In genomic region chr3:32617053-32617642, GRCm38 (mm10) we compare ENCODE assay signal across 7 mouse cellular contexts. TPM values are rescaled to one million over a fixed set of nuclear protein-coding genes. Genes with fewer than 3 reads are reported as not detected.
DNase-seq lines count a peak whose midpoint lies in the region; ATAC-seq and TF ChIP-seq lines count a peak whose summit lies in the region.

No protein-coding gene starts in this region.

- H3K9me3 ChIP-seq in lung, embryonic 14.5 days (ENCODE audit: low read depth, low read length) = no peaks in the 10 kb centered on the region
- no peaks in the 10 kb centered on the region for H3K9me3 ChIP-seq in hindbrain, embryonic 14.5 days (ENCODE audit: control insufficient read depth, low read length)
- H3K9me3 ChIP-seq in midbrain, embryonic 15.5 days = no peaks in the 10 kb centered on the region

- no peak for TF ChIP-seq POLR2A in cerebellum, adult 2 months (IDR thresholded peaks at IDR 0.05; ENCODE audit: borderline replicate concordance, insufficient read depth, low read length)

- H3K9ac ChIP-seq in lung, embryonic 14.5 days = peak overlapping the region; percentile 65
- H3K9ac ChIP-seq in hindbrain, embryonic 14.5 days = peak overlapping the region; percentile 69
- H3K9ac ChIP-seq in midbrain, embryonic 15.5 days = peak overlapping the region; percentile 65

- H3K36me3 ChIP-seq in lung, embryonic 14.5 days (ENCODE audit: insufficient read depth) = no peaks in the 10 kb centered on the region
- no peaks in the 10 kb centered on the region for H3K36me3 ChIP-seq in hindbrain, embryonic 14.5 days (replicated peaks; ENCODE audit: control insufficient read depth, insufficient read depth)
- H3K36me3 ChIP-seq in midbrain, embryonic 15.5 days (replicated peaks) = no peaks in the 10 kb centered on the region

- peak overlapping the region; percentile 70; the same call in 1 of the 2 replicates for H3K27ac ChIP-seq in lung, embryonic 14.5 days (ENCODE audit: low read depth)
- H3K27ac ChIP-seq in hindbrain, embryonic 14.5 days = peak overlapping the region; percentile 58
- peak overlapping the region; percentile 77 for H3K27ac ChIP-seq in midbrain, embryonic 15.5 days
- H3K27ac ChIP-seq in cerebellum, adult 2 months (ENCODE audit: insufficient read depth, low read length) = no peak overlapping the region

- peak overlapping the region; percentile 65 for H3K4me2 ChIP-seq in lung, embryonic 14.5 days
- H3K4me2 ChIP-seq in hindbrain, embryonic 14.5 days (replicated peaks) = peak overlapping the region; percentile 56
- H3K4me2 ChIP-seq in midbrain, embryonic 15.5 days = peak overlapping the region; percentile 56

- H3K4me1 ChIP-seq in lung, embryonic 14.5 days (ENCODE audit: insufficient read depth) = no peaks in the 10 kb centered on the region
- peaks cover 3% of the 10 kb centered on the region; the same call in 1 of the 2 replicates for H3K4me1 ChIP-seq in hindbrain, embryonic 14.5 days (replicated peaks; ENCODE audit: control insufficient read depth, insufficient read depth, low read length)
- H3K4me1 ChIP-seq in midbrain, embryonic 15.5 days = peaks cover 10% of the 10 kb centered on the region
- no peaks in the 10 kb centered on the region for H3K4me1 ChIP-seq in cerebellum, adult 2 months (ENCODE audit: control insufficient read depth, insufficient read depth, low read length)

- TF ChIP-seq CTCF in lung, embryonic 14.5 days (IDR thresholded peaks at IDR 0.05; ENCODE audit: low read depth) = no peak
- TF ChIP-seq CTCF in cerebellum, adult 2 months (IDR thresholded peaks at IDR 0.05; ENCODE audit: borderline replicate concordance, insufficient read depth, low read depth, low read length) = no peak

- 11% methylated on average over 16 of the region's 16 CpGs for WGBS in lung, embryonic 14.5 days
- WGBS in hindbrain, embryonic 14.5 days = 18% methylated on average over 16 of the region's 16 CpGs
- WGBS in midbrain, embryonic 15.5 days = 17% methylated on average over 16 of the region's 16 CpGs
- 24% methylated on average over 16 of the region's 16 CpGs for WGBS in cerebellum, adult 2 months

- peak overlapping the region; percentile 68 for H3K4me3 ChIP-seq in lung, embryonic 14.5 days (ENCODE audit: low read depth, low read length)
- H3K4me3 ChIP-seq in hindbrain, embryonic 14.5 days (replicated peaks; ENCODE audit: low read length) = peak overlapping the region; percentile 65
- H3K4me3 ChIP-seq in midbrain, embryonic 15.5 days = peak overlapping the region; percentile 71
- no peak overlapping the region for H3K4me3 ChIP-seq in cerebellum, adult 2 months (replicated peaks; ENCODE audit: insufficient read depth, low read depth, low read length)

- peak; percentile 53 for ATAC-seq in lung, embryonic 14.5 days (ENCODE audit: insufficient read depth)
- peak; percentile 39; the same call in 1 of the 2 replicates for ATAC-seq in hindbrain, embryonic 14.5 days (ENCODE audit: low FRiP score)
- peak; percentile 17; the same call in 1 of the 2 replicates for ATAC-seq in midbrain, embryonic 15.5 days (replicated peaks)

- DNase-seq in lung, embryonic 14.5 days = peak; percentile 58
- DNase-seq in lung, postnatal 10 days = no peak
- DNase-seq in embryo, embryonic 9.5 days (ENCODE audit: extremely low spot score) = peak; percentile 58
- DNase-seq in hindbrain, embryonic 14.5 days (ENCODE audit: low spot score) = peak; percentile 46
- no peak for DNase-seq in cerebellum, adult 2 months
- no peak for DNase-seq in right cerebral cortex, adult 18-20 months

- peaks cover 5% of the 10 kb centered on the region; the same call in 1 of the 2 replicates for H3K27me3 ChIP-seq in lung, embryonic 14.5 days (ENCODE audit: insufficient read depth, low read length)
- H3K27me3 ChIP-seq in hindbrain, embryonic 14.5 days (ENCODE audit: control insufficient read depth, insufficient read depth, low read length) = no peaks in the 10 kb centered on the region
- no peaks in the 10 kb centered on the region for H3K27me3 ChIP-seq in midbrain, embryonic 15.5 days (replicated peaks)
- peaks cover 2% of the 10 kb centered on the region; the same call in 1 of the 2 replicates for H3K27me3 ChIP-seq in cerebellum, adult 2 months (ENCODE audit: control insufficient read depth, insufficient read depth, low read length)

RNA-seq across cellular contexts. Expression of gene Gnb4, which starts 0.8 kb away (rescaled TPM):
- polyA plus RNA-seq in lung, embryonic 14.5 days (2014; fragmentation: Nextera tagmentation; extraction: Ambion mirVana) = 71.0 and 71.4 TPM in 2 replicates
- polyA plus RNA-seq in hindbrain, embryonic 14.5 days (2014; fragmentation: Nextera tagmentation; extraction: Ambion mirVana) = 101 and 108 TPM in 2 replicates
- polyA plus RNA-seq in midbrain, embryonic 15.5 days (2015; fragmentation: Nextera tagmentation; extraction: Ambion mirVana) = 86.4 and 90.4 TPM in 2 replicates
- 34.4 and 38.0 TPM in 2 replicates for polyA plus RNA-seq in cerebellum, adult 2 months (2012; rRNA removed)

Comparison
In these comparisons a context has a peak if more than half of its experiments do, and no peak if none do; other contexts are left out.
1. DNase-seq: peak in lung, embryonic 14.5 days (single experiment), embryo, embryonic 9.5 days (single experiment) and hindbrain, embryonic 14.5 days (single experiment); none in lung, postnatal 10 days (single experiment), cerebellum, adult 2 months (0 of 2) and right cerebral cortex, adult 18-20 months (single experiment).
2. Peak in every context shown above with its lines, with median percentiles within 50 percentile points of each other: ATAC-seq, H3K4me2 ChIP-seq and H3K9ac ChIP-seq.